ENCODE assay signal across 8 mouse cellular contexts in genomic region chr5:34948861-34949760, GRCm38 (mm10). TPM values are rescaled to one million over a fixed set of nuclear protein-coding genes. Genes with fewer than 3 reads are reported as not detected.
DNase-seq lines count a peak whose midpoint lies in the region; ATAC-seq lines count a peak whose summit lies in the region.

Gene Rgs12 (plus strand): TSS chr5:34949445.

- DNase-seq in MEL-GATA-1-ER (ENCODE audit: extremely low read depth, low read depth): peak; percentile 64
- DNase-seq in cerebellum, adult 18-20 months: peak; percentile 47 to 62
- peak; percentile 72 for DNase-seq in forelimb bud, embryonic 11.5 days (ENCODE audit: low read depth, low spot score)
- peak; percentile 60 to 76 for DNase-seq in layer of hippocampus, postnatal 10 days (ENCODE audit: low spot score in 2 of 2)
- DNase-seq in lung, postnatal 25 days (ENCODE audit: low spot score): peak; percentile 89
- DNase-seq in retina, adult 2 months (ENCODE audit: low read depth, low spot score): peak; percentile 38
- peak; percentile 89 for DNase-seq in thymus, postnatal 4 days

- peak; percentile 89 to 95 for ATAC-seq in hematopoietic stem cell, adult 5-6 weeks (replicated peaks in 1 of 2; ENCODE audit: insufficient read depth in 1 of 2, low FRiP score in 2 of 2, low TSS enrichment in 1 of 2, low read depth in 1 of 2, poor library complexity in 2 of 2, severe bottlenecking in 2 of 2)

RNA-seq across cellular contexts. Expression of gene Rgs12, which starts in this region (rescaled TPM):
- 15.6 and 46.5 TPM in 2 replicates for total RNA-seq in hematopoietic stem cell, adult 5-6 weeks (2017)
- 10 to 100 TPM; 48.3 to 48.6 TPM for total RNA-seq in layer of hippocampus, postnatal 10 days (2021)

Comparison
In these comparisons a context has a peak if more than half of its experiments do, and no peak if none do; other contexts are left out.
1. Peak in every context shown above with its lines: DNase-seq and ATAC-seq.
2. DNase-seq: peak in every context shown above with its lines; median percentile 89 in lung, postnatal 25 days; 89 in thymus, postnatal 4 days; 72 in forelimb bud, embryonic 11.5 days; 68 in layer of hippocampus, postnatal 10 days; 64 in MEL-GATA-1-ER; 54 in cerebellum, adult 18-20 months; 38 in retina, adult 2 months.